Comparison of ENCODE assay signal across 13 mouse cellular contexts in the genomic region with DNA sequence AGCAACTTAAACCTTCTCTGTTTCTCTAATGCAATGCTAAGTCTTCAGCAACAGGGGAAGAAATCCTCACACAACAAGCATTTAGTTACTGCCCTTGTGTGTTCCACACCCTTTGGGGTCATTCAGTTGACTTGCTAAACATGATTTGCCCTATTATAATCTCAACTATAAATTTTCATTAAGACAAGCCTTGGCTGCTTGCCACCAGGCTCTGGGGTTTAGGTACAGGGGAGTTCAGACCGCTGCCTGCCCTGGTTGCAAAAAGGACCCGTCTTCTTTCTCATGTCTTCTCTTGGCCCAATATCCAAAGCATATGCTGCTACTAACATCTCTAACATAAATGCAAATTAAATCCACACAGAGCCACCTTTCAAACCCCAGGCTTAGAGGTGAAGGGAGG. TPM values are rescaled to one million over a fixed set of nuclear protein-coding genes. Genes with fewer than 3 reads are reported as not detected.
DNase-seq lines count a peak whose midpoint lies in the region; ATAC-seq and TF ChIP-seq lines count a peak whose summit lies in the region.
"Had no signal": no experiment of that assay in that cellular context is flagged by ENCODE, and none has a peak within 500 bp of the region (broad histone marks: within the 10 kb centered on the region; RNA-seq: fewer than 3 reads in every experiment).

No protein-coding gene starts in this region.

- H3K4me1 ChIP-seq in hindbrain, embryonic 14.5 days (replicated peaks; ENCODE audit: control insufficient read depth, insufficient read depth, low read length): peaks cover 37% of the 10 kb centered on the region
- H3K4me1 ChIP-seq in hindbrain, postnatal 0 days (ENCODE audit: insufficient read depth, low read length): peaks cover 4% of the 10 kb centered on the region; the same call in 1 of the 2 replicates
- H3K4me1 ChIP-seq in neural tube, embryonic 14.5 days (ENCODE audit: control insufficient read depth, insufficient read depth, low read length): peaks cover 33% of the 10 kb centered on the region
- H3K4me1 ChIP-seq in limb, embryonic 10.5 days: peaks cover 66% of the 10 kb centered on the region
- H3K4me1 ChIP-seq in heart, adult 2 months (ENCODE audit: control insufficient read depth, insufficient read depth, low read length): peaks cover 1% of the 10 kb centered on the region

- H3K36me3 ChIP-seq in hindbrain, embryonic 14.5 days (replicated peaks; ENCODE audit: control insufficient read depth, insufficient read depth): peaks cover 81% of the 10 kb centered on the region
- peaks cover 31% of the 10 kb centered on the region for H3K36me3 ChIP-seq in hindbrain, postnatal 0 days (ENCODE audit: insufficient read depth, low read length)
- H3K36me3 ChIP-seq in neural tube, embryonic 14.5 days (ENCODE audit: control insufficient read depth, insufficient read depth, low read length): peaks cover 55% of the 10 kb centered on the region
- H3K36me3 ChIP-seq in limb, embryonic 10.5 days: peaks cover 93% of the 10 kb centered on the region
- no peaks in the 10 kb centered on the region; the same call in none of the 2 replicates for H3K36me3 ChIP-seq in heart, adult 2 months (ENCODE audit: control insufficient read depth, insufficient read depth, low read length)

- DNase-seq in hindbrain, embryonic 14.5 days (ENCODE audit: low spot score): no peak
- no peak for DNase-seq in hindbrain, postnatal 0 days (ENCODE audit: low spot score)
- no peak for DNase-seq in neural tube, embryonic 10.5 days (ENCODE audit: extremely low spot score, low spot score)
- no peak for DNase-seq in limb, embryonic 10.5 days (ENCODE audit: low spot score)
- no peak for DNase-seq in heart, adult 2 months
- DNase-seq: gastrocnemius, postnatal 36 days; thymus, adult 18-20 months had no signal

- H3K4me2 ChIP-seq in hindbrain, embryonic 14.5 days (replicated peaks): no peak overlapping the region
- no peak overlapping the region for H3K4me2 ChIP-seq in hindbrain, postnatal 0 days (ENCODE audit: low read depth, low read length)
- H3K4me2 ChIP-seq in neural tube, embryonic 14.5 days (ENCODE audit: low read depth, low read length): no peak overlapping the region
- H3K4me2 ChIP-seq: heart, embryonic 15.5 days; hindbrain, embryonic 13.5 days had no signal

- WGBS in hindbrain, embryonic 14.5 days: 51% methylated on average over 2 of the region's 2 CpGs
- WGBS in hindbrain, postnatal 0 days: 30% methylated on average over 2 of the region's 2 CpGs
- 23% methylated on average over 2 of the region's 2 CpGs for WGBS in neural tube, embryonic 14.5 days
- 69% methylated on average over 2 of the region's 2 CpGs for WGBS in limb, embryonic 10.5 days
- 81% methylated on average over 2 of the region's 2 CpGs for WGBS in heart, adult 2 months

- TF ChIP-seq CTCF in hindbrain, postnatal 0 days (IDR thresholded peaks at IDR 0.05; ENCODE audit: low read depth): no peak
- TF ChIP-seq CTCF in heart, adult 2 months (IDR thresholded peaks at IDR 0.05): no peak

- intact Hi-C loops in heart, adult 2 months (cut with DNase I): no loop called here

- TF ChIP-seq POLR2A in heart, adult 2 months (IDR thresholded peaks at IDR 0.05; ENCODE audit: insufficient read depth, low read depth, low read length): no peak

- no peak for TF ChIP-seq EP300 in heart, adult 2 months (IDR thresholded peaks at IDR 0.05; ENCODE audit: insufficient read depth, low read depth, low read length)

- H3K79me2 ChIP-seq in heart, adult 2 months (replicated peaks; ENCODE audit: control insufficient read depth, insufficient read depth, low read length): no peaks in the 10 kb centered on the region

- no peak for ATAC-seq in hindbrain, embryonic 14.5 days (ENCODE audit: low FRiP score)
- no peak for ATAC-seq in hindbrain, postnatal 0 days
- ATAC-seq in neural tube, embryonic 14.5 days (ENCODE audit: low read depth): no peak
- ATAC-seq in megakaryocyte, adult 5-6 weeks (ENCODE audit: poor library complexity, severe bottlenecking): no peak
- ATAC-seq: activated CD4-positive, CD25-positive, alpha-beta regulatory T cell, adult 4 months had no signal

- no peak overlapping the region for H3K9ac ChIP-seq in hindbrain, embryonic 14.5 days
- no peak overlapping the region for H3K9ac ChIP-seq in hindbrain, postnatal 0 days (replicated peaks; ENCODE audit: low read length)
- H3K9ac ChIP-seq in neural tube, embryonic 14.5 days (replicated peaks; ENCODE audit: low read depth, low read length): no peak overlapping the region
- H3K9ac ChIP-seq in heart, adult 2 months (ENCODE audit: low read depth, low read length): no peak overlapping the region
- H3K9ac ChIP-seq: heart, embryonic 15.5 days; hindbrain, embryonic 13.5 days had no signal

- no peak overlapping the region for H3K4me3 ChIP-seq in hindbrain, embryonic 14.5 days (replicated peaks; ENCODE audit: low read length)
- H3K4me3 ChIP-seq in hindbrain, postnatal 0 days (ENCODE audit: low read length): no peak overlapping the region
- no peak overlapping the region for H3K4me3 ChIP-seq in neural tube, embryonic 14.5 days (ENCODE audit: low read depth, low read length)
- no peak overlapping the region for H3K4me3 ChIP-seq in limb, embryonic 10.5 days
- H3K4me3 ChIP-seq in heart, adult 2 months: no peak overlapping the region
- H3K4me3 ChIP-seq: heart, embryonic 15.5 days; hindbrain, embryonic 13.5 days; midbrain, embryonic 10.5 days had no signal

- no peaks in the 10 kb centered on the region for H3K27me3 ChIP-seq in hindbrain, embryonic 14.5 days (ENCODE audit: control insufficient read depth, insufficient read depth, low read length)
- no peaks in the 10 kb centered on the region for H3K27me3 ChIP-seq in hindbrain, postnatal 0 days (ENCODE audit: insufficient read depth, low read length)
- H3K27me3 ChIP-seq in neural tube, embryonic 14.5 days (ENCODE audit: control insufficient read depth, insufficient read depth, low read length): no peaks in the 10 kb centered on the region
- no peaks in the 10 kb centered on the region for H3K27me3 ChIP-seq in limb, embryonic 10.5 days (ENCODE audit: low read depth, poor library complexity, severe bottlenecking)
- no peaks in the 10 kb centered on the region for H3K27me3 ChIP-seq in heart, adult 2 months (ENCODE audit: control insufficient read depth, insufficient read depth, low read length)
- H3K27me3 ChIP-seq: heart, embryonic 15.5 days; hindbrain, embryonic 13.5 days had no signal

- no peaks in the 10 kb centered on the region for H3K9me3 ChIP-seq in hindbrain, embryonic 14.5 days (ENCODE audit: control insufficient read depth, low read length)
- H3K9me3 ChIP-seq in hindbrain, postnatal 0 days (ENCODE audit: low read length): no peaks in the 10 kb centered on the region
- no peaks in the 10 kb centered on the region for H3K9me3 ChIP-seq in neural tube, embryonic 14.5 days (ENCODE audit: control insufficient read depth, low read length)
- H3K9me3 ChIP-seq in limb, embryonic 10.5 days (replicated peaks): no peaks in the 10 kb centered on the region
- H3K9me3 ChIP-seq: heart, embryonic 15.5 days; hindbrain, embryonic 13.5 days; midbrain, embryonic 10.5 days had no signal

- H3K27ac ChIP-seq in hindbrain, embryonic 14.5 days: 0 out of 2 replicates have a peak overlapping the region, but pooled peaks have one; percentile 4
- no peak overlapping the region for H3K27ac ChIP-seq in hindbrain, postnatal 0 days
- H3K27ac ChIP-seq in neural tube, embryonic 14.5 days (ENCODE audit: low read depth, low read length): 0 out of 2 replicates have a peak overlapping the region, but pooled peaks have one; percentile 25
- peak overlapping the region; percentile 79 for H3K27ac ChIP-seq in limb, embryonic 10.5 days
- no peak overlapping the region for H3K27ac ChIP-seq in heart, adult 2 months
- H3K27ac ChIP-seq: heart, embryonic 15.5 days had no signal

RNA-seq across cellular contexts. Expression of a gene that starts 27.0 kb away (rescaled TPM):
- 15.5 and 15.9 TPM in 2 replicates for polyA plus RNA-seq in hindbrain, embryonic 14.5 days (2014; fragmentation: Nextera tagmentation; extraction: Ambion mirVana)
- total RNA-seq in hindbrain, postnatal 0 days (2014; rRNA removed): 17.7 and 25.9 TPM in 2 replicates
- polyA plus RNA-seq in hindbrain, postnatal 0 days (2015; fragmentation: Nextera tagmentation; extraction: Ambion mirVana): 11.4 and 11.9 TPM in 2 replicates
- polyA plus RNA-seq in neural tube, embryonic 14.5 days (2014; fragmentation: Nextera tagmentation; extraction: Ambion mirVana): 14.6 and 16.1 TPM in 2 replicates
- polyA plus RNA-seq in limb, embryonic 10.5 days (2016; fragmentation: Nextera tagmentation; extraction: Ambion mirVana): 27.0 and 29.2 TPM in 2 replicates
- 1 to 10 TPM; 3.3 to 3.7 TPM for total RNA-seq in heart, adult 2 months (2021)
- polyA plus RNA-seq in heart, adult 2 months (2012; rRNA removed): 3.6 and 4.1 TPM in 2 replicates
- total RNA-seq in megakaryocyte, adult 5-6 weeks (2015): 5.9 and 9.6 TPM in 2 replicates
- 6.5 and 9.8 TPM in 2 replicates for total RNA-seq in megakaryocyte, adult 5-6 weeks (2017)

RNA-seq across cellular contexts. Expression of a gene that starts 49.3 kb away (rescaled TPM):
- polyA plus RNA-seq in hindbrain, embryonic 14.5 days (2014; fragmentation: Nextera tagmentation; extraction: Ambion mirVana): 22.7 and 24.2 TPM in 2 replicates
- total RNA-seq in hindbrain, postnatal 0 days (2014; rRNA removed): 39.0 and 58.4 TPM in 2 replicates
- 9.6 and 10.4 TPM in 2 replicates for polyA plus RNA-seq in hindbrain, postnatal 0 days (2015; fragmentation: Nextera tagmentation; extraction: Ambion mirVana)
- polyA plus RNA-seq in neural tube, embryonic 14.5 days (2014; fragmentation: Nextera tagmentation; extraction: Ambion mirVana): 26.4 and 28.7 TPM in 2 replicates
- 18.2 and 19.0 TPM in 2 replicates for polyA plus RNA-seq in limb, embryonic 10.5 days (2016; fragmentation: Nextera tagmentation; extraction: Ambion mirVana)
- total RNA-seq in heart, adult 2 months (2021): 10 to 100 TPM in 1 of 2 experiments, 1 to 10 TPM in 1; 9.3 to 16.4 TPM
- polyA plus RNA-seq in heart, adult 2 months (2012; rRNA removed): 6.7 and 9.2 TPM in 2 replicates
- 3.1 and 3.6 TPM in 2 replicates for total RNA-seq in megakaryocyte, adult 5-6 weeks (2015)
- 2.3 and 2.5 TPM in 2 replicates for total RNA-seq in megakaryocyte, adult 5-6 weeks (2017)

Comparison
In these comparisons a context has a peak if more than half of its experiments do, and no peak if none do; other contexts are left out.
1. H3K27ac ChIP-seq: peak in hindbrain, embryonic 14.5 days (single experiment), neural tube, embryonic 14.5 days (single experiment) and limb, embryonic 10.5 days (single experiment); none in hindbrain, postnatal 0 days (single experiment) and heart, adult 2 months (single experiment).